Mouse (Mus musculus): Measurements from ENCODE around the gene Aggf1.

DNA sequence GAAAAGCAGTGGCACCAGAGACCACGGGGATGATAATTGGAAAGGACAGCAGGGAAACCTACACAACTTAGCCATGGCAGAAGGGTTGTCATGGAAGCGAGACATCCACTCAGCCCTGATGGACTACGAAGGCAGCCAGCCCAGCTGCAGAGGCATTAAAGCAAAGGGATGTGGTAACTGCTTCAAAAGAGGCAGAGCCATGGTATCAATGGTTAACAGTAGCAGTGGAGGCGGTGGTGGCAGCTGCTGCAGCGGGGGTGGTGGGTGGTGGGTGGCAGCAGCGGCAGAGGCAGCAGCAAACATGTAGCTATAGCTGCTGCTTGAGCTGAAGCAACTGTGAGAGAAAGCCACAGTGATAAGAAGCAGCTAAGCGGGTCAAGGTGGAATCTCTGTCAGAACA, 18.1 kb upstream of the Aggf1 start:
- no peak for TF ChIP-seq CTCF (IDR thresholded peaks at IDR 0.05; ENCODE audit: low read depth, low read length)
- no peak for TF ChIP-seq GATA1 (IDR thresholded peaks at IDR 0.05; ENCODE audit: borderline replicate concordance, low read length)

All from G1E (cell line).